Mouse (Mus musculus) right cerebral cortex, adult 18-20 months (tissue): ENCODE results near the gene 4930596D02Rik.

ENCODE experiments used
- DNase-seq: peaks from one replicate; pipeline ENCODE4 v3.0.0; 2022; ENCODE audit warnings: mixed read lengths

4930596D02Rik gene

DNA sequence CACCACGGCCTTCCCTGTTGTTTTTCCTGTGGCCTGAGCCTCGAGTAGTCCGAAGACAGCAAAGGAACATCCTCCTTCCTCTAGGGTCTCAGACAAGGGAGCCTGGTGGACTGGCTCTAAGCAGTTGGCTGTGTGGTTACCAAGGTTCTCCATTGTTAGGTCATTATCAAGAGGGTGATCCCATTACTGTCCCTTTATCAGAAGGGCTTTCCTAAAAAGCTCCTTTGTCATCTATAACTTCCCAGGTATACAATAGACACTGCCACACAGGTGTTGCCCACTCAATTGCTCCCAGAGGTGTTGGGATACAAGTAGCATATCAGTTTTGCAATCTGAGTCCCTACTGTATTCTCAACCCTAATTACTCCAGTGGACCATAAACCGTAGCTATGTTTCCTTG is at the start of gene 4930596D02Rik:
Gene 4930596D02Rik (minus strand): TSS at position 101 of the 400 bp plus-strand sequence.
- DNase-seq, result no peak

DNA sequence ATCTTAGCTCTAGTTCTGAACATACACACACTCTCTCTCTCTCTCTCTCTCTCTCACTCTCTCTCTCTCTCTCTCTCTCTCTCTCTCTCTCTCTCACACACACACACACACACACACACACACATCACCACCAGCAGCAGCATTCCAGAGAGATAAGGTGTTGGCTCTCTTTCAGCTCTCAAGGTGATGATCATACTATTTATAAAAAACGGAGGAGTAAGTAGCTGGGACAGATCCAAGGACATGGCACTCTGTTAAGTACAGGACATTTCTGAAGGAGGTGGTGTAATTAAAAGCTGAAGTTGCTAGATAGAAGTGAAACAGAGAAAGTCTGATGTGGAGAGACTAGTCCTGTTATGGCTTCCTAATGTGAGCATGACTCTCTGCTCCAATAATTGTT is 41.5 kb upstream of the 4930596D02Rik start:
- no peak for DNase-seq

DNA sequence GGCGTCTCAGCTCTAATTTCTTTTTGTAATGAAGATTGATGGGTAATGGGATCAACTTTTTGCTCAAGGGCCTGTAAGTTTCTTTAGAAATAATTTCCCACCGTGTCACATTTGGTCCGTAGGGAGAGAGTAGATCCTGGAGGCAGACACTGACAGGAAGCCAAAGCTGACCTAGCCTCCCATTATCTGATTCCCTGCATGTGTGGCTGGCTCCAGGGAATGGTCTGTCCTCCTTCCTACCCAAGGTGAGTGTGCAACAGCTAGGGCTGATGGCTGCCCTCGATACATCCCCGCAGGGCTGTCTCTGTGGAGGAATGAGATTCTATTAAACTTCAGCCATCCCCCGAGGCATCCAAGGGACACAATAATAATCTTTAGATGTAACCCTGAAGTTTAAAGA is 33.5 kb upstream of the 4930596D02Rik start:
- no peak for DNase-seq

DNA sequence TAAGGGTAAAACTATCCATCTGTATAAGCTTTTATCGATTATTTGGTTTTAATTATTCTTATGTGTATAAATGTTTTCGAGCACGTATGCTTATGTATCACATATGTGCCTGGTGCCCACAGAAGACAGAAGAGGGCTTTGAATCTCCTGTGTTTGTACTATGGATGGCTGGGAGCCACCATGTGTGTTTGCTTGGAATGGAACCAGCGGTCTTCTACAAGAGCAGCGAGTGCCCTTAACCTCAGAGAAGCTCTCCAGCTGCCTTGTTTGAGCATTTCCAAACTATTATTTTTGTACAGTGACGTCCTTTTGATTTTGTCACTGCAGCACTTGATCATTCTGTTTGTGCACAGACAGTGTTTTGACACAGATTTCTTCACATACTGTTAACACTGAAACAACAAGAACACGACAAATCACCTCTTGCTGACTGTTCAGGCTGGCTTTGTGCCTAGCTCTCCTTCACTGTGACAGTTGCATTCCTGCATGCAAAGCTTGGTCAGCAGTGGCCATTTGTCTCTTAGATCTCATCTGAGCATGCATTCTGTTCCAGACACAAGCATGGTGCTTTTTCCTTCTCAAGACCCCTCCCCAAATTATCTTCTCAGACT is 30.4 kb upstream of the 4930596D02Rik start:
- no peak for DNase-seq

DNA sequence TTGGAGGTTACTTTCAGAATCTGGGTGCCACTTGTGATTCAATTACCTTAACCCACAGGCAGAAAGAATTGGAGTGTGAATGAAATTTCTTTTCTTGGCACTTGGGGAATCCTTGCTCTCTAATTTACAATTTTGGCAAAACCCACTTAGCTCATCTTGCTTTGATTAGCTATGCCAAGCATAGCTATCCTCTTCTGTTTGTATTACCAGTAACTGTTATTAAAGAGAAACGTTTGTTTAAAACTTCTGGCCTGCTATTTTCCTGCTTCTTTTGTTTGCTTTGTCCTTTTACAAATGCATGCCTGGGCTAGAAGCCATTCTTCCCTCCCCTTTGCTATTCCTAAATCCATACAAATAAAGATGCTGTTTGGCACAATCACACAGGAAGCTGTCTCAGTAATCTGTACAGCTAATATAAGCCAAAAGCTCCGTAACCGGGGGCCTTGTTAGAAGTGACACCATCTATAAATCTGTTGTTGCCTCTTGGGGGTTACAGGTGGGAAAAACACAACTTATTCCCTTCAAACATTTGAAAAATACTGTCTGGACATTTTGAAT is 19.0 kb downstream of the 4930596D02Rik start:
- DNase-seq, result no peak

DNA sequence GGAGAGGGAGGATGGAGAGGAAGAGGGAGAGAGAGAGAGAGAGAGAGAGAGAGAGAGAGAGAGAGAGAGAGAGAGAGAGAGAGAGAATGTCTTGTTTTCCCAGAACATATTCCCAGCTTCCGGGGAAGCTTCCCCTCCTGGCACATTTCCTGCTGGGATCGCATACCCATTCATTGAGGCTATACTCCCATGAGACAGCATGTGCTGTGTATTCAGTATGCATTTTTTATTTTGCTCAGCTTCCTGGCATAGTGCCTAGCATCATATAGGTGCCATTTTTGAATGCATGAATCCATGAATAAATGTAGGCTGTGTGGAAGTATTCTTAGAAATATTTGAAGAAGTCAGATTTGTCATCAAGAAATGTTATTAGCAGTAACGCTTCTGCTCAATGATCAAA is 31.7 kb downstream of the 4930596D02Rik start:
- DNase-seq, result peak; percentile 10

DNA sequence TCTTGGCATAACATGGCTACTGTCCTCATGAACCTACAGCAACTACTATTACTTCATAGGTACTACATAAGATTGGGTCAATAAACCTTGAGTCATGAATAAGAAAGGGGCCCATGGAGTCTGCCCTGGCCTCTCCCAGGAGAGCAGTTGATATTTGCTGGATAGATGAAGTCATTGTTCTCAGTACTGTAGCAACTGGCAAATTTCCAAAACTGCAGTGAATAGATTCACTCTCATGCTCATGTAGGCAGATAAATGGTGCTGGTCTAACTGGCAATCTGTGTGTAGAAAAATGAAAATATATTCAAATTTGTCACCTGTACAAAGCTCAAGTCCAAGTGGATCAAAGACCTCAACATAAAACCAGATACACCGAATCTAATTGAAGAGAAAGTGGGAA is 38.5 kb downstream of the 4930596D02Rik start:
- no peak for DNase-seq
